Mouse (Mus musculus) mature B cell (primary cell): ENCODE data around the gene Selenoh.

Experiments
- in situ Hi-C: fragments of 300-500 bp; cut with MboI; formaldehyde crosslinking; loops from 2 replicates; pipeline ENCODE4 v1.14.3; 2019

Gene Selenoh

GRCm38 (mm10) chr2:84670569-84670933, at the start of gene Selenoh:
Gene Selenoh, minus strand, starts transcription at chr2:84670770.
- in situ Hi-C loops, result no loop called here

- in situ Hi-C loops, result no loop called here
Observed at GRCm38 (mm10) chr2:84717357-84717756, 46.8 kb upstream of the Selenoh start.

GRCm38 (mm10) chr2:84716423-84717355, 46.1 kb upstream of the Selenoh start:
- in situ Hi-C loops, result no loop called here

GRCm38 (mm10) chr2:84715562-84716361, 45.2 kb upstream of the Selenoh start:
- in situ Hi-C loops, result no loop called here

- in situ Hi-C loops, result no loop called here
Observed at GRCm38 (mm10) chr2:84714811-84715561, 44.4 kb upstream of the Selenoh start, which contains the start of gene Zdhhc5. Gene Zdhhc5, minus strand, starts transcription at chr2:84715180.

- in situ Hi-C loops, result no loop called here
Observed at GRCm38 (mm10) chr2:84714422-84714810, 43.8 kb upstream of the Selenoh start.

GRCm38 (mm10) chr2:84711898-84712297, 41.3 kb upstream of the Selenoh start:
- in situ Hi-C loops, result no loop called here

GRCm38 (mm10) chr2:84707523-84707922, 37.0 kb upstream of the Selenoh start:
- in situ Hi-C loops, result no loop called here

- in situ Hi-C loops, result no loop called here
Observed at GRCm38 (mm10) chr2:84705295-84705694, 34.7 kb upstream of the Selenoh start.

GRCm38 (mm10) chr2:84704329-84704728, 33.8 kb upstream of the Selenoh start:
- in situ Hi-C loops, result no loop called here

- in situ Hi-C loops, result no loop called here
Observed at GRCm38 (mm10) chr2:84703497-84703896, 32.9 kb upstream of the Selenoh start.

GRCm38 (mm10) chr2:84695007-84695695, 24.6 kb upstream of the Selenoh start:
- in situ Hi-C loops, result no loop called here

GRCm38 (mm10) chr2:84690050-84690449, 19.5 kb upstream of the Selenoh start:
- in situ Hi-C loops, result no loop called here

GRCm38 (mm10) chr2:84688080-84688844, 17.7 kb upstream of the Selenoh start:
- in situ Hi-C loops, result no loop called here

- in situ Hi-C loops, result no loop called here
Observed at GRCm38 (mm10) chr2:84682605-84683183, 12.1 kb upstream of the Selenoh start.

GRCm38 (mm10) chr2:84679016-84679415, 8.4 kb upstream of the Selenoh start, which contains the start of gene Tmx2:
Gene Tmx2, minus strand, starts transcription at chr2:84679140.
- in situ Hi-C loops, result no loop called here

GRCm38 (mm10) chr2:84677968-84678880, 7.7 kb upstream of the Selenoh start, which contains the start of the genes Gm28635 and Med19:
Gene Gm28635, minus strand, starts transcription at chr2:84678041.
Gene Med19, plus strand, starts transcription at chr2:84678402.
- in situ Hi-C loops, result no loop called here

- in situ Hi-C loops, result no loop called here
Observed at GRCm38 (mm10) chr2:84677270-84677967, 6.8 kb upstream of the Selenoh start.
